Mouse (Mus musculus) erythroblast, adult 5-6 weeks (primary cell): ENCODE results near the gene Gm20388. TPM values are rescaled to one million over a fixed set of nuclear protein-coding genes. Genes with fewer than 3 reads are reported as not detected.
A peak's percentile ranks its signal among the peaks of the same experiment; 100 is the strongest.

Experiments
- ATAC-seq: replicated peaks from 2 replicates; pipeline ENCODE4 v1.8.0; 2016; ENCODE audit warnings: moderate number of reproducible peaks, mild to moderate bottlenecking, moderate TSS enrichment, inconsistent platforms; ENCODE audit not compliant: poor library complexity, low FRiP score, severe bottlenecking
- total RNA-seq, 2 experiments: library from RNA; stranded (forward) in 1 of 2; stranded (reverse) in 1 of 2; fragments of 150-400 nt in 1 of 2; fragments of 200-764, 138-1000 nt in 1 of 2; gene quantifications; 2 replicates each; pipeline versions ENCODE4 v1.2.3 to v1.2.4; 2015 to 2017; ENCODE audit warnings: low replicate concordance in 2 of 2

Gene Gm20388
- total RNA-seq, 2 experiments from 2014 or later: 2.9 to 7.8 TPM

GRCm38 (mm10) chr8:120449608-120450031 lies 539.0 kb downstream of the Gm20388 start:
- no peak for ATAC-seq

GRCm38 (mm10) chr8:120452111-120452510 lies 541.5 kb downstream of the Gm20388 start:
- ATAC-seq: no peak

- no peak for ATAC-seq
Observed at GRCm38 (mm10) chr8:120454404-120454803, 543.8 kb downstream of the Gm20388 start.

- no peak for ATAC-seq
Observed at GRCm38 (mm10) chr8:120460375-120460774, 549.7 kb downstream of the Gm20388 start.

- ATAC-seq: no peak
Observed at GRCm38 (mm10) chr8:120462119-120462551, 551.5 kb downstream of the Gm20388 start.

- no peak for ATAC-seq
Observed at GRCm38 (mm10) chr8:120462611-120463010, 552.0 kb downstream of the Gm20388 start.

GRCm38 (mm10) chr8:120463918-120464584 lies 553.4 kb downstream of the Gm20388 start:
- no peak for ATAC-seq

GRCm38 (mm10) chr8:120464585-120464937 lies 553.9 kb downstream of the Gm20388 start:
- no peak for ATAC-seq

- ATAC-seq: no peak
Observed at GRCm38 (mm10) chr8:120465710-120466109, 555.1 kb downstream of the Gm20388 start.

- no peak for ATAC-seq
Observed at GRCm38 (mm10) chr8:120466266-120466665, 555.6 kb downstream of the Gm20388 start.

- no peak for ATAC-seq
Observed at GRCm38 (mm10) chr8:120467598-120467997, 557.0 kb downstream of the Gm20388 start.

GRCm38 (mm10) chr8:120470170-120470569 lies 559.5 kb downstream of the Gm20388 start:
- ATAC-seq: no peak

GRCm38 (mm10) chr8:120471166-120471565 lies 560.5 kb downstream of the Gm20388 start:
- peak; percentile 49 for ATAC-seq

- no peak for ATAC-seq
Observed at GRCm38 (mm10) chr8:120471752-120472151, 561.1 kb downstream of the Gm20388 start.

GRCm38 (mm10) chr8:120472230-120472629 lies 561.6 kb downstream of the Gm20388 start:
- no peak for ATAC-seq

GRCm38 (mm10) chr8:120473729-120474364 lies 563.2 kb downstream of the Gm20388 start:
- ATAC-seq: no peak

- 0 out of 2 replicates have a peak, but pooled peaks have one; percentile 5 for ATAC-seq
Observed at GRCm38 (mm10) chr8:120474496-120475235, 564.0 kb downstream of the Gm20388 start.

- peak; percentile 81 for ATAC-seq
Observed at GRCm38 (mm10) chr8:120475462-120476201, 565.0 kb downstream of the Gm20388 start.

- no peak for ATAC-seq
Observed at GRCm38 (mm10) chr8:120476711-120477575, 566.3 kb downstream of the Gm20388 start.
